Mouse (Mus musculus) midbrain, embryonic 11.5 days (tissue): ENCODE results near the gene Lce1a1. TPM values are rescaled to one million over a fixed set of nuclear protein-coding genes. Genes with fewer than 3 reads are reported as not detected.

Source experiments
- polyA plus RNA-seq: library from polyadenylated mRNA; unstranded; fragments of >200 nt; fragmentation: Nextera tagmentation; extraction: Ambion mirVana; gene quantifications from 2 replicates; pipeline ENCODE4 v1.2.1, GENCODE M21; 2014

Gene Lce1a1
- polyA plus RNA-seq, 1 experiment from 2014 or later = not detected

Other genes with a start within 250 kb of the Lce1a1 start
- not detected in 2 replicates for gene Sprr2i, start 240.3 kb downstream of the Lce1a1 start, polyA plus RNA-seq
- gene Sprr2j-ps, start 230.2 kb downstream of the Lce1a1 start, polyA plus RNA-seq = not detected in 2 replicates
- 6.5 and 6.8 TPM in 2 replicates for gene Gm9774, start 218.9 kb downstream of the Lce1a1 start, polyA plus RNA-seq
- gene Sprr2k, start 215.7 kb downstream of the Lce1a1 start, polyA plus RNA-seq = not detected in 2 replicates
- gene Sprr1b, start 209.5 kb downstream of the Lce1a1 start, polyA plus RNA-seq = not detected in 2 replicates
- not detected in 2 replicates for gene Sprr3, start 189.6 kb downstream of the Lce1a1 start, polyA plus RNA-seq
- not detected in 2 replicates for gene Sprr1a, start 162.4 kb downstream of the Lce1a1 start, polyA plus RNA-seq
- not detected in 2 replicates for gene Sprr4, start 147.8 kb downstream of the Lce1a1 start, polyA plus RNA-seq
- gene 2310046K23Rik, start 113.8 kb downstream of the Lce1a1 start, polyA plus RNA-seq = not detected in 2 replicates
- not detected in 2 replicates for gene Ivl, start 74.6 kb downstream of the Lce1a1 start, polyA plus RNA-seq
- gene Smcp, start 59.3 kb downstream of the Lce1a1 start, polyA plus RNA-seq = not detected in 2 replicates
- not detected in 2 replicates for gene 2210017I01Rik, start 40.8 kb downstream of the Lce1a1 start, polyA plus RNA-seq
- not detected in 2 replicates for gene Lce6a, start 26.6 kb downstream of the Lce1a1 start, polyA plus RNA-seq
- not detected in 2 replicates for gene Lce1b, start 8.6 kb upstream of the Lce1a1 start, polyA plus RNA-seq
- not detected in 2 replicates for gene Lce1a2, start 22.0 kb upstream of the Lce1a1 start, polyA plus RNA-seq
- not detected in 2 replicates for gene Lce1c, start 30.9 kb upstream of the Lce1a1 start, polyA plus RNA-seq
- gene Lce1d, start 38.9 kb upstream of the Lce1a1 start, polyA plus RNA-seq = not detected in 2 replicates
- not detected in 2 replicates for gene Lce1e, start 60.8 kb upstream of the Lce1a1 start, polyA plus RNA-seq
- not detected in 2 replicates for gene Lce1f, start 72.0 kb upstream of the Lce1a1 start, polyA plus RNA-seq
- gene Gm38119, start 90.8 kb upstream of the Lce1a1 start, polyA plus RNA-seq = not detected in 2 replicates
- not detected in 2 replicates for gene Lce1g, start 104.0 kb upstream of the Lce1a1 start, polyA plus RNA-seq
- gene Lce1h, start 116.8 kb upstream of the Lce1a1 start, polyA plus RNA-seq = not detected in 2 replicates
- not detected in 2 replicates for gene Lce1i, start 130.6 kb upstream of the Lce1a1 start, polyA plus RNA-seq
- gene Lce1j, start 142.2 kb upstream of the Lce1a1 start, polyA plus RNA-seq = not detected in 2 replicates
- not detected in 2 replicates for gene Lce1k, start 159.6 kb upstream of the Lce1a1 start, polyA plus RNA-seq
- gene Kprp, start 178.9 kb upstream of the Lce1a1 start, polyA plus RNA-seq = not detected in 2 replicates
- not detected in 2 replicates for gene Lce1l, start 203.0 kb upstream of the Lce1a1 start, polyA plus RNA-seq
- not detected in 2 replicates for gene 2310050C09Rik, start 221.9 kb upstream of the Lce1a1 start, polyA plus RNA-seq